Mouse (Mus musculus) intestine, embryonic 15.5 days (tissue): Measurements from ENCODE around the gene 4930550L24Rik. TPM values are rescaled to one million over a fixed set of nuclear protein-coding genes. Genes with fewer than 3 reads are reported as not detected.

Experiments used
- ATAC-seq: fragments of 200-750 bp; cut with Nextera tagmentation; 2 replicates; pipeline ENCODE4 v1.8.0; 2017; ENCODE audit warnings: moderate TSS enrichment, moderate library complexity
- H3K27ac ChIP-seq: fragments of 300-500 bp; sonication (generic); 2 replicates; pipeline ENCODE4 v1.5.1; 2015; ENCODE audit warnings: mild to moderate bottlenecking, inconsistent platforms
- H3K27me3 ChIP-seq: fragments of 300-500 bp; sonication (generic); replicated peaks from 2 replicates; pipeline ENCODE4 v1.6.1; 2015; ENCODE audit warnings: inconsistent platforms
- H3K36me3 ChIP-seq: fragments of 300-500 bp; sonication (generic); 2 replicates; pipeline ENCODE4 v1.6.1; 2015; ENCODE audit warnings: inconsistent platforms
- H3K4me1 ChIP-seq: fragments of 300-500 bp; sonication (generic); replicated peaks from 2 replicates; pipeline ENCODE4 v1.6.1; 2015; ENCODE audit warnings: inconsistent platforms
- H3K4me2 ChIP-seq: fragments of 300-500 bp; sonication (generic); replicated peaks from 2 replicates; pipeline ENCODE4 v1.6.1; 2015; ENCODE audit warnings: mild to moderate bottlenecking, inconsistent platforms
- H3K4me3 ChIP-seq: fragments of 300-500 bp; sonication (generic); replicated peaks from 2 replicates; pipeline ENCODE4 v1.5.1; 2015; ENCODE audit warnings: inconsistent platforms
- H3K9ac ChIP-seq: fragments of 300-500 bp; sonication (generic); 2 replicates; pipeline ENCODE4 v1.6.1; 2015; ENCODE audit warnings: inconsistent platforms
- H3K9me3 ChIP-seq: fragments of 300-500 bp; sonication (generic); 2 replicates; pipeline ENCODE4 v1.6.1; 2016; ENCODE audit warnings: inconsistent platforms
- WGBS: fragments of 180-500 bp; shearing (Covaris S2); methylation state at CpG from one replicate; pipeline ENCODE4 v1.1.7; 2015; 5-methylcytosine and 5-hydroxymethylcytosine counted together
- polyA plus RNA-seq: library from polyadenylated mRNA; unstranded; fragments of >200 nt; fragmentation: Nextera tagmentation; extraction: Ambion mirVana; gene quantifications from 2 replicates; pipeline ENCODE4 v1.2.1, GENCODE M21; 2015

The 4930550L24Rik gene
- polyA plus RNA-seq, result not detected in 2 replicates

DNA sequence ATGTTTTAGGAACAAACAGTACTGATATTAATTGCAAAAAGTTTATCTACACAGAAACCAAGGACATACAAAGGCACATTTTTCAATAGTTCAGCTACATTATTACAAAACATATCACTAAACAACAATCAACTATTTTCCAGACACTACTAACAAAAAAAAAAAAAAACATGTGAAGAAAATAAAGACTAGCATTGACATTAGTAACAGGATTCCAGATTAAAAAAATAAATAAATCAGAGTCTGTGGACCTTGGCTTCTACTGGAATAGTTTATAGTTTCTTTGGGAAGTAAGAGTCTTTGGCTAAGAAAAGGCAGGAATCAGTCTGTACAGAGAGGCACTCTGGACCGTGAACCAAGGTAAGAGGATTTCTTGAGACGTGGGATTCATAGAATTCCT is at the start of gene 4930550L24Rik:
4930550L24Rik (plus strand) TSS at position 301 of the 400 bp plus-strand sequence.
- H3K27me3 ChIP-seq, result no peaks in the 10 kb centered on the region
- no peak within 1 kb of the TSS for H3K4me2 ChIP-seq
- H3K4me3 ChIP-seq, result no peak within 1 kb of the TSS
- WGBS, result 75% methylated on average over 2 of the region's 2 CpGs
- H3K36me3 ChIP-seq, result no peaks in the 10 kb centered on the region
- H3K9ac ChIP-seq, result no peak within 1 kb of the TSS
- no peaks in the 10 kb centered on the region for H3K4me1 ChIP-seq
- H3K27ac ChIP-seq, result no peak within 1 kb of the TSS
- no peak for ATAC-seq
- no peaks in the 10 kb centered on the region for H3K9me3 ChIP-seq

DNA sequence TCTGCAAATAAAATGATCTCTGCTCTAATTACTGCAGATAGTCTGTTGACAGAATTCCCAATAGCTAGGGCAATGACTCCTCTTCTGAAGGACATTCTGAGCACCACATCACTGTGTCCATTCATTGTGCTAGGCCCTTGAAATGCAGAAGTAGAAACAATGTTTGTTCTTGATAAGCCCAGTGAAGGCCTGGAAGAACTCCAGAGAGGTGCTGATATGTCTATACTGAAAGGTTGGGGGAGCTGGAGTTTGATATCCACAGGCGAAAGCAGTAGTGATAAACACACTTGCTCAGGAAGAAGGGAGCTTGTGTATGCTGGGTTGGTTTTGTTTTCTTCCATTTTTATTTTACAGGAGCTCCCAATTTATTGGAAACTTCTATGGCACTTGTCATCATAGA is 8.4 kb upstream of the 4930550L24Rik start:
- H3K4me3 ChIP-seq, result no peak overlapping the region
- no peak overlapping the region for H3K9ac ChIP-seq
- no peaks in the 10 kb centered on the region for H3K36me3 ChIP-seq
- WGBS, result 75% methylated on average over 1 of the region's 1 CpGs
- no peak overlapping the region for H3K27ac ChIP-seq
- no peak for ATAC-seq
- H3K4me1 ChIP-seq, result no peaks in the 10 kb centered on the region
- H3K9me3 ChIP-seq, result no peaks in the 10 kb centered on the region
- no peaks in the 10 kb centered on the region for H3K27me3 ChIP-seq
- H3K4me2 ChIP-seq, result no peak overlapping the region

DNA sequence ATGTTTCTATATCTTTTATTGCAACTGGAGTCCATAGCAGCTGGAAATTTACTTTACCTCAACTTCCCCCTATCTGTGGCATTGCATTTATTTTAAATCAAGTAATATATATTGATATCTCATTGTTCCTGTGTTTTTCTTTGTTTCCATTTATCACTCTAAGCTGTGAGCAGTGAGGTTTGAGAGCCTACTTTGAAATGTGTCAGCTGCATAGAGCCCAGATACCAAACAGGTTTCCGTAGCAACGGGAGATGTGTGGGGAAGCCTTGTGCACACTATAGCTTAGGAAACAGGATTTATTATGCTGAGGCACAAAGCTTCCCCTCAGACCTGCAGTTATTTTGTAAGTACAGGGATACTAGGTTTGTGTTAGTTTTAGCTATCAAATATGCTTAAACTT is 58.8 kb downstream of the 4930550L24Rik start:
- Histone ChIP-seq H3K9ac (no peak overlapping the region), H3K9me3 (no peaks in the 10 kb centered on the region), H3K27ac (no peak overlapping the region), H3K36me3 (no peaks in the 10 kb centered on the region), H3K27me3 (no peaks in the 10 kb centered on the region), H3K4me3 (no peak overlapping the region), H3K4me1 (no peaks in the 10 kb centered on the region), H3K4me2 (no peak overlapping the region)
- WGBS, result 82% methylated on average over 2 of the region's 2 CpGs
- ATAC-seq, result no peak
